Mouse (Mus musculus): ENCODE results near the gene Gm49403.

DNA sequence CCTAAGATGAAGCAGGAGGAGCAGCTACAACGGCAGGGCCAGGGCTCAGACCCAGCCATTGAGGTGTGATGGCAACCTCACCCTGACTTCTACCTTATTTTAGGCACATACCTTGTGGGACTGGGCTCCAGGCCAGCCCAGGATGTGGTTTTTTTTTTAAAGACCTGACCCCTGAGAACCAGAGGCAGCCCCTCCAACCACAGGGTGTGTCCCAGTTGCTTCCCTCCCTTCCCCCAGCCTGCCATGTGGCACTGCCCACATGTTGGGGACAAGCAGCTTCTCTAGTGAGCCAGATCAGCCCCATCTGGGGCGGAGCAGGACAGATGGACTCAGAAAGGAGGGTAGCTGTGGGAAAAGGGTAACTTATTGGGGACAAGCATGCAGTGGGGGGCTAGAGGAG is 43.0 kb downstream of the Gm49403 start:
- TF ChIP-seq POLR2A (IDR thresholded peaks at IDR 0.05; ENCODE audit: low read depth, low read length) (no peak), CTCF (IDR thresholded peaks at IDR 0.05; ENCODE audit: borderline replicate concordance, insufficient read depth, low read length) (no peak)
